Mouse (Mus musculus) cortical plate, adult 2 months (tissue): Measurements from ENCODE around the gene Pnpla2.

Source experiments
- CTCF ChIP-seq: fragments of 200-500 bp; IDR thresholded peaks from 2 replicates; pipeline ENCODE4 v1.5.1; 2011; ENCODE audit warnings: mild to moderate bottlenecking, control low read depth, low read length; ENCODE audit not compliant: insufficient read depth; ENCODE audit errors: extremely low read depth
- POLR2A ChIP-seq: fragments of 200-500 bp; IDR thresholded peaks from 2 replicates; pipeline ENCODE4 v1.6.1; 2011; ENCODE audit warnings: mild to moderate bottlenecking, low read length, control low read depth; ENCODE audit not compliant: insufficient read depth; ENCODE audit errors: extremely low read depth

DNA sequence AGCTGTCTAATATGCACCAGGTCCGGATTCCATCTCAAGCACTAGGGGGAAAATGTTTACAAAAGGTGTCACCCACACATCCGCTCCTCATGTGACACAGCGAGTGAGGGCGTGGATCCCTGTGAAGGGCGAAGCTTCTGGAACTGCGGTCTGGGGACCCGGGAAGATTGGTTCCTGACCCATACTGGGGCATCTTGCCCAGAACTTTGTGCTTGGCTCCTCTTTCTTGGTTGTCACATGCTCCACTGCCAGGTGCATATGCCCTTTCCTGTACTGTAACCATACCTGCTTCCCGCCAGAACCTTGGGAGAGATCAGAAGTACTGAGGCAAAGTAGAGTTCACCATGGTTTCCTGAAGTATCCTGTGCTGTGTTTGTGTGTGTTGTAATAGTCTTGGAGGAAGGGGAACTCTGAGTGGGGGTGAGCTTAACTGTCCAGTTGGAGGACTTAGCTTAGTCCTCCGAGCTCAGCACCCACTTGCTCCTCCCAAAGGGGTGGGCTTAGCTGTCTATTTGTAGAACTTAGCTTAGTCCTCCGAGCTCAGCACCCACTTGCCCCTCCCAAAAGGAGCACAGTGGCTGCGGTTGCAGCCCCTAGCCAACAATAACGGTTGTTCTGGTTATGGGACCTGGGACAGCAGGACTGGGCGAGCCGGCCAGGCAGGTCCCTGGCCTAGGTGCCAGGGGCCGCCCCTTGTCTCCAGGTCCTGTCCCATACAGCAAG is 5.6 kb downstream of the Pnpla2 start, which contains the start of gene Cracr2b:
- TF ChIP-seq POLR2A (no peak), CTCF (no peak)
